Mouse (Mus musculus): ENCODE data around the gene Ogg1.

DNA sequence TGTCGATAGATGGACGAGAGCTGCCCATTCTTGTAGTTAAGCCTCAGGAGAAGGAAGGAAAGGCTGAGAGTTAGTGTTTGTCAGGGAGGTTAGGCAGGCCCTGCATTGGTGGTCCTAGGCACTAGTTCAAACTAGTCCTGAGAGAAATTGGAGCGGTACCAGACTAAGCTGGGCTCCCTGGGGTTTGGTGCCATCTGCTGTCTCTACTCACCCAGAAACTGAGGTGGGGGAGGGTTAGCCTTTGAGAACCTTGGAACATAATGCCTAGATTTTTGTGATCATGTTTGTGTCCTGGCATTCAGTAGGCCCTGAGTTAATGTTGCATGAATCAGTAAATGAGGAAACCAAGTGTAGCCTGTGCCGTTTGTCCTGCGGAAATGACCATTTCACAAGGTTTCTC is 18.6 kb upstream of the Ogg1 start:
- TF ChIP-seq POLR2A (IDR thresholded peaks at IDR 0.05; ENCODE audit: insufficient read depth, low read length) (no peak), CTCF (IDR thresholded peaks at IDR 0.05; ENCODE audit: low read depth, low read length) (no peak), EP300 (IDR thresholded peaks at IDR 0.05; ENCODE audit: insufficient read depth, low read depth, low read length) (no peak)

Data from ES-Bruce4 (cell line).